Comparison of ENCODE assay signal across 39 mouse cellular contexts in the genomic region with DNA sequence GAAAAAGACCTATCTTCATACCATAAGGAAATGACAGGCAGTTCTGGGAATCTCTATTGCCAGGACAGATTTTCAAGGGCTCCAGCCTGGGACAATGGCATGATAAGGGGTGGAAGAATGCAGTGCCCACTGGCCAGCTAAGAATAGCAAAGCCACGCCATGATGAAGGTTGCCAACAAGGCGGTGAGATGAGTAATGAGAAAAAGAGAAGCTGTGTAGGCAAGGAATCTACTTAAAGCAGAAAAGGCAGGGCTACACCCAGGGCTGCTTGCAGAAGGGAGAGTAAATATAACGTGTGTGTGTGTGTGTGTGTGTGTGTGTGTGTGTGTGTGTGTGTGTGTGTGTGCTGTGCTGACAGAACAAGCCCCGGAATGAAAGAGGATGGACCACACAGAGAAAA. TPM values are rescaled to one million over a fixed set of nuclear protein-coding genes. Genes with fewer than 3 reads are reported as not detected.
DNase-seq lines count a peak whose midpoint lies in the region; ATAC-seq lines count a peak whose summit lies in the region.
"Had no signal": no experiment of that assay in that cellular context is flagged by ENCODE, and none has a peak within 500 bp of the region (broad histone marks: within the 10 kb centered on the region; RNA-seq: fewer than 3 reads in every experiment).

No protein-coding gene starts in this region.

- ATAC-seq in megakaryocyte, adult 5-6 weeks (ENCODE audit: poor library complexity, severe bottlenecking): no peak
- peak; percentile 93 for ATAC-seq in monocyte, adult 5-6 weeks (replicated peaks; ENCODE audit: insufficient number of reproducible peaks, low FRiP score, low TSS enrichment, poor library complexity, severe bottlenecking)
- ATAC-seq: forebrain, embryonic 13.5 days; intestine, embryonic 16.5 days; liver, embryonic 12.5 days; liver, postnatal 0 days; midbrain, embryonic 16.5 days had no signal

- no peaks in the 10 kb centered on the region for H3K36me3 ChIP-seq in megakaryocyte, embryonic 14.5 days (replicated peaks; ENCODE audit: low read length)
- H3K36me3 ChIP-seq: hindbrain, embryonic 13.5 days; liver, embryonic 12.5 days; neural tube, embryonic 12.5 days; stomach, embryonic 15.5 days had no signal

- H3K4me3 ChIP-seq in megakaryocyte, embryonic 14.5 days (replicated peaks): peak overlapping the region; percentile 28
- H3K4me3 ChIP-seq: forebrain, embryonic 13.5 days; hindbrain, embryonic 13.5 days; layer of hippocampus, adult 2 months; liver, embryonic 12.5 days; myocyte; neural tube, embryonic 12.5 days; stomach, embryonic 15.5 days had no signal

- H3K4me1 ChIP-seq in megakaryocyte, embryonic 14.5 days: peaks cover 30% of the 10 kb centered on the region
- H3K4me1 ChIP-seq: forebrain, embryonic 13.5 days; hindbrain, embryonic 13.5 days; liver, embryonic 12.5 days; neural tube, embryonic 12.5 days; stomach, embryonic 15.5 days had no signal

- H3K9me3 ChIP-seq in megakaryocyte, embryonic 14.5 days: no peaks in the 10 kb centered on the region
- H3K9me3 ChIP-seq: stomach, embryonic 15.5 days had no signal

- peak; percentile 86 for DNase-seq in heart, adult 11 months
- DNase-seq in heart, postnatal 14 days: no peak
- DNase-seq in Muller cell, postnatal 12 days (ENCODE audit: inconsistent ontology term): peak; percentile 7
- no peak for DNase-seq in cerebellum, adult 8-10 months
- DNase-seq in cerebellum, postnatal 14 days: no peak
- DNase-seq: adrenal gland, postnatal 10 days; B cell, adult 2 months; cerebellum, adult 2 months; cerebellum, postnatal 36 days; gastrocnemius, postnatal 36 days; heart, postnatal 36 days; kidney, postnatal 25 days; liver, postnatal 0 days; right cerebral cortex, postnatal 25 days; thymus, postnatal 14 days had no signal

- intact Hi-C loops in heart, postnatal 14 days (cut with DNase I): no loop called here

- H3K27me3 ChIP-seq in megakaryocyte, embryonic 14.5 days (replicated peaks): no peaks in the 10 kb centered on the region
- H3K27me3 ChIP-seq: forebrain, embryonic 13.5 days; hindbrain, embryonic 13.5 days; liver, embryonic 12.5 days; neural tube, embryonic 12.5 days; stomach, embryonic 15.5 days had no signal

RNA-seq across cellular contexts. Expression of a gene that starts 7.9 kb away (rescaled TPM):
- under 1 TPM; 0.88 to 1.00 TPM for total RNA-seq in heart, postnatal 14 days (2021)
- polyA plus RNA-seq in megakaryocyte, embryonic 14.5 days (2012; ENCODE audit: insufficient read depth, low replicate concordance): 0.63 TPM in 1 of 2 replicates, not detected in the other
- 28.7 and 33.7 TPM in 2 replicates for total RNA-seq in megakaryocyte, adult 5-6 weeks (2015)
- total RNA-seq in megakaryocyte, adult 5-6 weeks (2017): 28.9 and 30.5 TPM in 2 replicates
- 282 to 497 TPM (median 452 TPM) in 3 replicates for total RNA-seq in monocyte, adult 5-6 weeks (2017)
- total RNA-seq: layer of hippocampus, adult 2 months; left cerebral cortex, postnatal 36 days had no signal
- polyA plus RNA-seq: forebrain, embryonic 13.5 days; hindbrain, embryonic 13.5 days; midbrain, embryonic 16.5 days; myocyte had no signal

RNA-seq across cellular contexts. Expression of a gene that starts 12.9 kb away (rescaled TPM):
- not detected for total RNA-seq in heart, postnatal 14 days (2021)
- polyA plus RNA-seq in megakaryocyte, embryonic 14.5 days (2012; ENCODE audit: insufficient read depth, low replicate concordance): not detected in 2 replicates
- 8.6 and 13.3 TPM in 2 replicates for total RNA-seq in megakaryocyte, adult 5-6 weeks (2015)
- total RNA-seq in megakaryocyte, adult 5-6 weeks (2017): 1.3 and 3.1 TPM in 2 replicates
- total RNA-seq in monocyte, adult 5-6 weeks (2017): 3.5 TPM in 1 of 3 replicates, not detected in the others
- total RNA-seq: adrenal gland, postnatal 10 days; gastrocnemius, adult 18-20 months; gastrocnemius, postnatal 36 days; heart, adult 8-10 months; heart, postnatal 36 days; layer of hippocampus, adult 2 months; layer of hippocampus, postnatal 14 days; left cerebral cortex, adult 8-10 months; left cerebral cortex, postnatal 36 days had no signal
- polyA plus RNA-seq: embryonic facial prominence, embryonic 11.5 days; forebrain, embryonic 13.5 days; heart, embryonic 14.5 days; hindbrain, embryonic 13.5 days; intestine, embryonic 16.5 days; kidney, embryonic 14.5 days; limb, embryonic 14.5 days; liver, embryonic 12.5 days; lung, embryonic 16.5 days; midbrain, embryonic 11.5 days; midbrain, embryonic 16.5 days; myocyte; neural tube, embryonic 12.5 days; stomach, embryonic 15.5 days had no signal

RNA-seq across cellular contexts. Expression of a gene that starts 19.8 kb away (rescaled TPM):
- 1 to 10 TPM; 1.5 to 2.3 TPM for total RNA-seq in heart, postnatal 14 days (2021)
- polyA plus RNA-seq in megakaryocyte, embryonic 14.5 days (2012; ENCODE audit: insufficient read depth, low replicate concordance): 3.5 TPM in 1 of 2 replicates, not detected in the other
- total RNA-seq in megakaryocyte, adult 5-6 weeks (2015): 30.8 and 36.3 TPM in 2 replicates
- 23.7 and 26.5 TPM in 2 replicates for total RNA-seq in megakaryocyte, adult 5-6 weeks (2017)
- total RNA-seq in monocyte, adult 5-6 weeks (2017): 183 to 300 TPM (median 291 TPM) in 3 replicates
- polyA plus RNA-seq: myocyte had no signal

RNA-seq across cellular contexts. Expression of a gene that starts 34.1 kb away (rescaled TPM):
- not detected for total RNA-seq in heart, postnatal 14 days (2021)
- polyA plus RNA-seq in megakaryocyte, embryonic 14.5 days (2012; ENCODE audit: insufficient read depth, low replicate concordance): not detected in 2 replicates
- not detected in 2 replicates for total RNA-seq in megakaryocyte, adult 5-6 weeks (2015)
- not detected in 2 replicates for total RNA-seq in megakaryocyte, adult 5-6 weeks (2017)
- total RNA-seq in monocyte, adult 5-6 weeks (2017): not detected in 3 replicates
- total RNA-seq: adrenal gland, postnatal 10 days; gastrocnemius, adult 18-20 months; gastrocnemius, postnatal 36 days; heart, adult 8-10 months; heart, postnatal 36 days; layer of hippocampus, adult 2 months; layer of hippocampus, postnatal 14 days; left cerebral cortex, adult 8-10 months; left cerebral cortex, postnatal 36 days had no signal
- polyA plus RNA-seq: brain, embryonic 14.5 days; cerebellum, adult 2 months; embryonic facial prominence, embryonic 11.5 days; forebrain, embryonic 13.5 days; heart, embryonic 14.5 days; hindbrain, embryonic 13.5 days; intestine, embryonic 16.5 days; kidney, embryonic 14.5 days; limb, embryonic 14.5 days; liver, embryonic 12.5 days; liver, postnatal 0 days; lung, embryonic 16.5 days; midbrain, embryonic 11.5 days; midbrain, embryonic 16.5 days; myocyte; neural tube, embryonic 12.5 days; stomach, embryonic 15.5 days had no signal

RNA-seq across cellular contexts. Expression of a gene that starts 44.9 kb away (rescaled TPM):
- not detected for total RNA-seq in heart, postnatal 14 days (2021)
- not detected in 2 replicates for polyA plus RNA-seq in megakaryocyte, embryonic 14.5 days (2012; ENCODE audit: insufficient read depth, low replicate concordance)
- total RNA-seq in megakaryocyte, adult 5-6 weeks (2015): 2.2 TPM in 1 of 2 replicates, not detected in the other
- not detected in 2 replicates for total RNA-seq in megakaryocyte, adult 5-6 weeks (2017)
- total RNA-seq in monocyte, adult 5-6 weeks (2017): 0.97 TPM in 1 of 3 replicates, not detected in the others
- total RNA-seq: gastrocnemius, adult 18-20 months; heart, postnatal 36 days; layer of hippocampus, postnatal 14 days; left cerebral cortex, postnatal 36 days had no signal
- polyA plus RNA-seq: embryonic facial prominence, embryonic 11.5 days; forebrain, embryonic 13.5 days; heart, embryonic 14.5 days; hindbrain, embryonic 13.5 days; intestine, embryonic 16.5 days; kidney, embryonic 14.5 days; liver, embryonic 12.5 days; liver, postnatal 0 days; lung, embryonic 16.5 days; midbrain, embryonic 11.5 days; midbrain, embryonic 16.5 days; myocyte; neural tube, embryonic 12.5 days; stomach, embryonic 15.5 days had no signal

Comparison
In these comparisons a context has a peak if more than half of its experiments do, and no peak if none do; other contexts are left out.
1. DNase-seq: peak in heart, adult 11 months (single experiment) and Muller cell, postnatal 12 days (single experiment); none in heart, postnatal 14 days (0 of 2), cerebellum, adult 8-10 months (single experiment) and cerebellum, postnatal 14 days (0 of 2).
2. RNA of a gene that starts 7.9 kb away (total RNA-seq): 282 to 497 TPM in monocyte, adult 5-6 weeks and 28.7 to 33.7 TPM in megakaryocyte, adult 5-6 weeks; 0.88 to 1.00 TPM in heart, postnatal 14 days; every median in the first group is over 10 times any median in the second.
3. RNA of a gene that starts 19.8 kb away (total RNA-seq): 183 to 300 TPM in monocyte, adult 5-6 weeks and 23.7 to 36.3 TPM in megakaryocyte, adult 5-6 weeks; 1.5 to 2.3 TPM in heart, postnatal 14 days; every median in the first group is over 4 times any median in the second.